Mouse (Mus musculus) small intestine, adult 2 months (tissue): ENCODE data around the gene Hoxd13. TPM values are rescaled to one million over a fixed set of nuclear protein-coding genes. Genes with fewer than 3 reads are reported as not detected.

ENCODE experiments used
- H3K27ac ChIP-seq: fragments of 200-500 bp; 2 replicates; pipeline ENCODE4 v1.5.1; 2012; ENCODE audit warnings: low read depth, low read length, control low read depth, inconsistent platforms; ENCODE audit not compliant: insufficient read depth
- H3K27me3 ChIP-seq: fragments of 200-500 bp; 2 replicates; pipeline ENCODE4 v1.6.1; 2012; ENCODE audit warnings: mild to moderate bottlenecking, moderate library complexity, low read length, inconsistent platforms; ENCODE audit not compliant: control insufficient read depth, insufficient read depth
- H3K36me3 ChIP-seq: fragments of 200-500 bp; 2 replicates; pipeline ENCODE4 v1.6.1; 2012; ENCODE audit warnings: mild to moderate bottlenecking, low read length, control low read depth, inconsistent platforms; ENCODE audit not compliant: control insufficient read depth, insufficient read depth
- H3K4me1 ChIP-seq: fragments of 200-500 bp; 2 replicates; pipeline ENCODE4 v1.6.1; 2012; ENCODE audit warnings: low read length, inconsistent platforms, mixed read lengths; ENCODE audit not compliant: control insufficient read depth, insufficient read depth, insufficient read length
- H3K4me3 ChIP-seq: fragments of 200-500 bp; 2 replicates; pipeline ENCODE4 v1.5.1; 2012; ENCODE audit warnings: low read depth, mild to moderate bottlenecking, control low read depth, inconsistent platforms, low read length, moderate library complexity
- CTCF ChIP-seq: fragments of 200-500 bp; IDR thresholded peaks from 2 replicates; pipeline ENCODE4 v1.5.1; 2012; ENCODE audit warnings: low read depth, mild to moderate bottlenecking, control low read depth, inconsistent platforms, low read length, moderate library complexity, mixed read lengths; ENCODE audit not compliant: insufficient replicate concordance, insufficient read length; ENCODE audit errors: extremely low read depth
- POLR2A ChIP-seq: fragments of 200-500 bp; IDR thresholded peaks from 2 replicates; pipeline ENCODE4 v1.6.1; 2012; ENCODE audit warnings: low read depth, mild to moderate bottlenecking, control low read depth, inconsistent platforms, low read length, moderate library complexity
- WGBS: fragments of 180-500 bp; shearing (Covaris S2); methylation state at CpG from one replicate; pipeline ENCODE4 v1.1.7; 2018; 5-methylcytosine and 5-hydroxymethylcytosine counted together
- polyA plus RNA-seq: library from polyadenylated mRNA; depleted of rRNA; stranded (reverse); fragments of >200 nt; gene quantifications from 2 replicates; pipeline ENCODE4 v1.2.3, GENCODE M21; 2012

Gene Hoxd13
- polyA plus RNA-seq, 1 experiment = not detected

DNA sequence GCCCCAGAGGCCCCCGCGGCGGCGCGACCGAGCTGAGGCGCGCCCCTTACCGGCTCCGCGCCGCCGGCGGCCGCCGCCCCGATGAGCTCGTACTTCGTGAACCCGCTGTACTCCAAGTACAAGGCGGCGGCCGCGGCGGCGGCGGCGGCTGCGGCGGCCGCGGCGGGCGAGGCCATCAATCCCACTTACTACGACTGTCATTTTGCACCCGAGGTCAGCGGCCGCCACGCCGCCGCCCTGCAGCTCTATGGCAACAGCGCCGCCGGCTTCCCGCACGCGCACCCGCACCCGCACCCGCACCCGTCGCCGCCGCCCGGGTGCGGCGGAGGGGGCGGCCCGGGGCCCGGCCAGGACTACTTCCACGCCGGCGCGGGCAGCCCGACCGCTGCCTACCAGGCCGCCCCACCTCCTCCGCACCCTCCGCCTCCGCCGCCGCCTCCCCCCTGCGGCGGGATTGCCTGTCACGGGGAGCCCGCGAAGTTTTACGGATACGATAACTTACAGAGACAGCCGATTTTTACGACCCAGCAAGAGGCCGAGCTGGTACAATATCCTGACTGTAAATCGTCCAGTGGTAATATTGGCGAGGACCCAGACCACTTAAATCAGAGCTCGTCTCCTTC is 37.5 kb downstream of the Hoxd13 start:
- H3K27ac ChIP-seq = no peak overlapping the region
- H3K4me3 ChIP-seq = peak overlapping the region; percentile 63
- WGBS = under 1% methylated on average over 84 of the region's 85 CpGs
- peaks cover 68% of the 10 kb centered on the region for H3K27me3 ChIP-seq
- peaks cover 6% of the 10 kb centered on the region; the same call in 1 of the 2 replicates for H3K4me1 ChIP-seq
- TF ChIP-seq POLR2A (no peak), CTCF (no peak)
- H3K36me3 ChIP-seq = no peaks in the 10 kb centered on the region

DNA sequence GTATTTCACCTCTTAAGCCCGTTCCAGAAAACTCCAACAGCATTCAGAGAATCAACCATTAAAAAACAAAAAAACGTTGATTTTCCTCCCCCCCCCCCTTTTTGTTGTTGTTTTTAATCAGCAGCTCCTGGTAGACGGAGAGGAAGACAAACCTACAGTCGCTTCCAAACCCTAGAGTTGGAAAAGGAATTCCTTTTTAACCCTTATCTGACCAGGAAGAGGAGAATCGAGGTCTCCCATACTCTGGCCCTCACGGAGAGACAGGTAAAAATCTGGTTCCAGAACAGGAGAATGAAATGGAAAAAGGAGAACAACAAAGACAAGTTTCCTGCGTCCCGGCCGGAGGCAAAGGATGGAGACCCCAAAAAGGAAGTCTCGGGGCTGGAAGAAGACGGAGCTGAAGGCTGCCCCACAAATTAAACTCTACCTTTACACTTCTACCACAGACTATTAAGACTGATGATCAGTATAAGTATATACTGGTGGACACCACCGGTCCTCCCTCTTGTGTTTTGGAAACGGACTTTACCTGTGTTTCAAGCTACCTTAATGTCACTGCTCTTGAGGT is 38.4 kb downstream of the Hoxd13 start:
- Histone ChIP-seq H3K4me1 (peaks cover 6% of the 10 kb centered on the region; the same call in 1 of the 2 replicates), H3K27me3 (peaks cover 67% of the 10 kb centered on the region), H3K4me3 (no peak overlapping the region), H3K36me3 (no peaks in the 10 kb centered on the region), H3K27ac (no peak overlapping the region)
- WGBS = 9% methylated on average over 13 of the region's 13 CpGs
- no peak for TF ChIP-seq CTCF
- no peak for TF ChIP-seq POLR2A

DNA sequence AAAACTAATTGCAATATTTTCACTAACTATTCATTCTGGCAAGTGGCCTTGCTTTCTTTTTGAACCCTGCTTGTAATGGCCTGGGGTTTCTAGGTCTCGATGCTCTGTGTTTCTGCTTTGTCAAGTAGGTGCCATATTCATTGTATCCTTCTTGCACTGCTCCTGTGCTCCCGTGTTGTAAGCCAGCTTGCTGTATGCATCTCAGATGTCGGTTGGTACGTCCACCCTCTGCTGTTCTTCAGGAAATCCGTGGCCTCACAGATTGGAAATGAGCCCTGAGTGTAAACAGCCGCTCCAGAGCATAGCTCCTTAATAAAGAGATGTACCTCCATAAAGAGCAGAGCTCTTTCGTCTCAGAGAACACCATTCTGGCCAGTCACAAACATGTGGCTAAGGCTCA is 39.5 kb downstream of the Hoxd13 start:
- TF ChIP-seq POLR2A (no peak), CTCF (no peak)
- no peak overlapping the region for H3K27ac ChIP-seq
- H3K27me3 ChIP-seq = peaks cover 70% of the 10 kb centered on the region
- WGBS = 32% methylated on average over 7 of the region's 7 CpGs
- no peak overlapping the region for H3K4me3 ChIP-seq
- peaks cover 8% of the 10 kb centered on the region for H3K4me1 ChIP-seq
- H3K36me3 ChIP-seq = no peaks in the 10 kb centered on the region

DNA sequence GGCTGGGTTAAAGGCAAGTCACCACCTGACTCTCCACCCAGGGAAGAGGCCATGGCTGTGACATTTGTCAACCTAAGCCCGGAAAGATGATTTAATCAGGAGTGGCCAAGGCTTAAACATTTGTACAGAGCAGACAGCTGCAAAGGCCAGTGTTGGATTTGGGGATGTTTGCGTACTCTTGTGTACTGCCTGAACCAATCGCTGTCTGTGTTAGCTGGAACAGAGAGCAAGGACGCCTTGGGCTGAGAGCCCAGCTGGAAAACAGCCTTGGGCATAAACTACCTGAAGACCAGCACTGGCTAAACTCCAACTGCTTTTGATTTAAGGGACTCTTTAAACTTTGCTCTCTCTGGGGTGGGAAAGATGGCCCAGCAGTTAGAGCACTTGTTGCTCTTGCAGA is 40.6 kb downstream of the Hoxd13 start:
- no peak overlapping the region for H3K27ac ChIP-seq
- TF ChIP-seq POLR2A = no peak
- TF ChIP-seq CTCF = no peak
- H3K4me3 ChIP-seq = no peak overlapping the region
- H3K4me1 ChIP-seq = peaks cover 8% of the 10 kb centered on the region
- no peaks in the 10 kb centered on the region for H3K36me3 ChIP-seq
- WGBS = 43% methylated on average over 4 of the region's 4 CpGs
- peaks cover 70% of the 10 kb centered on the region for H3K27me3 ChIP-seq

DNA sequence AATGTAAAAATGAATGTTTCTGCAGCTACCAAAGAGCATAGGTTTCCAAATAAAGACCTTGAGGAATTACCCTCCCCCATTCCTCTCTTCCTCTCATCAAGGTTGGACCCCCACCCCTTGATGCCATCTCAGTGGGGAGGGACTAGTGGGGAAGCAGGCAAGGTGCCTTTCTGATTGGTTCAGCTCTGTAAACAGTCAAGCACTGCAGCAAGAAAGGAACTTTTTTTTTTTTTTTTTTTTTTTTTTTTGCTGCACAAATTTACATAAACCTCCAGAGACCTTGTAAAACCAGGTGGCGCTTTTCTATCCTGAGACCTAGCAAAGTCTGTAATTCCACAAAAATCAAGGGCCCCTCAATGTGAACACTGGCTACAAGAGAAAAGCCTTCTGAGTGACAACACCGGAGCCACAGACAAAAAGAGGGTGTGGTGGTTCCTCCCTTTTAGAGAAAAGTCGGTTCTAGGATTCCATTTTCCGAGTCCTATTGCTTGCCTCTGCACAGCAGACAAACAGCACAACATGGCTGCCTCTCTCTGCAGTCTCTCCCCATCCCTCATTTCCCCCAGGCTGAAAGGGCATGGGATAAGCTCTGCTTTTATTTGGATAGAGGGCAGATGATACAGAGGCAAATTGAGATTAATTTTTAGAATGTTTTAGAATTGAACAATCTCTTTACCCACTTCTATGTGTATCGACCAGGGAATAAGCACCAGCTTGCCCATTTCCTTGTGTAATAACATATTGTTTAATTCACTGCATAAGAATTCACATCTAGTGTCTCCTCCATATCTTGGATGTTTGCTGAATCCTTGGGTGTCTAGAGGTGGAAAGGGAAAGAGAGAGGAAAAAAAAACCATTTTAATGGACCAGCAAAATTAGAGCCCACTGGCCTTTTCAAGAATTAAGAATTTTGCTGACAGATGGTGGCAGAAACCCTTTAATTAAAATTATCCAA is 41.6 kb downstream of the Hoxd13 start:
- H3K27ac ChIP-seq = no peak overlapping the region
- TF ChIP-seq POLR2A = no peak
- TF ChIP-seq CTCF = no peak
- 25% methylated on average over 5 of the region's 5 CpGs for WGBS
- H3K36me3 ChIP-seq = no peaks in the 10 kb centered on the region
- no peak overlapping the region for H3K4me3 ChIP-seq
- H3K27me3 ChIP-seq = peaks cover 69% of the 10 kb centered on the region
- H3K4me1 ChIP-seq = peaks cover 5% of the 10 kb centered on the region

DNA sequence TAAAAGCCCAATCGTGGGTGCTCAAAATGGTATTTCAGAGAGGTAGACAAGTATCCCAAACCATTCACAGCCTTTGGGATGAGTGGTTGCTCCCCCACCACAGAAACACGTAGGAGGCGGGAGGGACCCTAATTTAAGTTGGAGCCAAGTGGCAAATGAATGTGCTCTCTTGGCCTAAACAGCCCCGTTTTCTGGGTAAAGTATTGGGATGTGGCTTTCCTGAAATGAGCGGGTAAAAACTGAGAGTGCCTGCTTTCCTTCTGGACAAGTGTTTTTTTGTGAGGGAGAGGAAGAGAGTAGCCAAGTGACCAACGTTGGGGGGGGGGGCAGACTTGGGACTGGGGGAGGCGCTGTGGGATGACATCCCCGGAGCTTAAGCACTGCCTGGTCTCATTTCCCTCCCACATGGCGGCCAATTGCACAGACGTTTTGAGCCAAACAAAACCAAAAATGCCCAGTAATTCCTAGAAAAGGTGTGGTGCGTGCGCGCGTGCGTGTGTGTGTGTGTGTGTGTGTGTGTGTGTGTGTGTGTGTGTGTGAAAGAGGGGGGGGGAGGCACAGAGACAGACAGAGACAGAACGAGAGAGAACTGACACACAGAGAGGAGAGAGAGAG is 42.9 kb downstream of the Hoxd13 start:
- peak overlapping the region; percentile 48; the same call in 1 of the 2 replicates for H3K4me3 ChIP-seq
- 6% methylated on average over 16 of the region's 16 CpGs for WGBS
- H3K27ac ChIP-seq = no peak overlapping the region
- H3K4me1 ChIP-seq = peaks cover 4% of the 10 kb centered on the region
- no peak for TF ChIP-seq CTCF
- peaks cover 63% of the 10 kb centered on the region for H3K27me3 ChIP-seq
- no peaks in the 10 kb centered on the region for H3K36me3 ChIP-seq
